Mouse (Mus musculus): ENCODE measurements at regions not wholly inside any gene's neighbourhood (a gene's known extent, or its start where the extent isn't known, plus 50 kb on each side); places are given as distances from the start of the nearest gene placed in this dataset.

- in situ Hi-C loops (cut with MboI, MseI), result no loop called here
These were observed 194.4 kb downstream of the Gm10260 start for GRCm38 (mm10) chr13:97566071-97566470.

- in situ Hi-C loops (cut with MboI, MseI), result no loop called here
These were observed 198.2 kb downstream of the Gm10260 start for GRCm38 (mm10) chr13:97562241-97562640.

GRCm38 (mm10) chr13:97560789-97561188, 199.6 kb downstream of the Gm10260 start:
- in situ Hi-C loops (cut with MboI, MseI), result no loop called here

GRCm38 (mm10) chr13:97559611-97560385, 200.6 kb downstream of the Gm10260 start:
- in situ Hi-C loops (cut with MboI, MseI), result no loop called here

GRCm38 (mm10) chr13:97558884-97559283, 201.5 kb downstream of the Gm10260 start:
- in situ Hi-C loops (cut with MboI, MseI), result no loop called here

- in situ Hi-C loops (cut with MboI, MseI), result no loop called here
These were observed 205.1 kb downstream of the Gm10260 start for GRCm38 (mm10) chr13:97555312-97555711.

GRCm38 (mm10) chr13:97554601-97555000, 205.8 kb downstream of the Gm10260 start:
- in situ Hi-C loops (cut with MboI, MseI), result no loop called here

GRCm38 (mm10) chr13:97552236-97552635, 208.2 kb downstream of the Gm10260 start:
- in situ Hi-C loops (cut with MboI, MseI), result no loop called here

GRCm38 (mm10) chr13:97550880-97551279, 209.6 kb downstream of the Gm10260 start:
- in situ Hi-C loops (cut with MboI, MseI), result no loop called here

GRCm38 (mm10) chr13:97550172-97550571, 210.3 kb downstream of the Gm10260 start:
- in situ Hi-C loops (cut with MboI, MseI), result no loop called here

GRCm38 (mm10) chr13:97549384-97549783, 211.0 kb downstream of the Gm10260 start:
- in situ Hi-C loops (cut with MboI, MseI), result no loop called here

- in situ Hi-C loops (cut with MboI, MseI), result no loop called here
These were observed 211.9 kb downstream of the Gm10260 start for GRCm38 (mm10) chr13:97548527-97548977.

- in situ Hi-C loops (cut with MboI, MseI), result no loop called here
These were observed 213.5 kb downstream of the Gm10260 start for GRCm38 (mm10) chr13:97546936-97547335.

GRCm38 (mm10) chr13:97545971-97546454, 214.4 kb downstream of the Gm10260 start:
- in situ Hi-C loops (cut with MboI, MseI), result no loop called here

- in situ Hi-C loops (cut with MboI, MseI), result no loop called here
These were observed 220.7 kb downstream of the Gm10260 start for GRCm38 (mm10) chr13:97539686-97540085.

GRCm38 (mm10) chr13:97538441-97538840, 222.0 kb downstream of the Gm10260 start:
- in situ Hi-C loops (cut with MboI, MseI), result no loop called here

- in situ Hi-C loops (cut with MboI, MseI), result no loop called here
These were observed 222.7 kb downstream of the Gm10260 start for GRCm38 (mm10) chr13:97537686-97538085.

- in situ Hi-C loops (cut with MboI, MseI), result no loop called here
These were observed 223.2 kb downstream of the Gm10260 start for GRCm38 (mm10) chr13:97537206-97537605.

GRCm38 (mm10) chr13:97533896-97534666, 226.4 kb downstream of the Gm10260 start:
- in situ Hi-C loops (cut with MboI, MseI), result no loop called here

GRCm38 (mm10) chr13:97531181-97531580, 229.3 kb downstream of the Gm10260 start:
- in situ Hi-C loops (cut with MboI, MseI), result no loop called here

- in situ Hi-C loops (cut with MboI, MseI), result no loop called here
These were observed 229.9 kb downstream of the Gm10260 start for GRCm38 (mm10) chr13:97530570-97530969.

- in situ Hi-C loops (cut with MboI, MseI), result no loop called here
These were observed 232.5 kb downstream of the Gm10260 start for GRCm38 (mm10) chr13:97527958-97528357.

Measured in T-helper 17 cell (primary cell).